Mouse (Mus musculus) thymus, postnatal 10 days (tissue): ENCODE results near the gene Copb2.

Experiments used
- DNase-seq, 2 experiments: peaks; one replicate each; pipeline ENCODE4 v3.0.0; 2021; ENCODE audit warnings: low spot score in 2 of 2

The Copb2 gene

GRCm38 (mm10) chr9:98563137-98564126, at the start of gene Copb2:
Copb2 (plus strand) TSS chr9:98563721.
- DNase-seq = peak; percentile 94 to 98

GRCm38 (mm10) chr9:98523872-98524271, 39.6 kb upstream of the Copb2 start:
- no peak for DNase-seq

DNA sequence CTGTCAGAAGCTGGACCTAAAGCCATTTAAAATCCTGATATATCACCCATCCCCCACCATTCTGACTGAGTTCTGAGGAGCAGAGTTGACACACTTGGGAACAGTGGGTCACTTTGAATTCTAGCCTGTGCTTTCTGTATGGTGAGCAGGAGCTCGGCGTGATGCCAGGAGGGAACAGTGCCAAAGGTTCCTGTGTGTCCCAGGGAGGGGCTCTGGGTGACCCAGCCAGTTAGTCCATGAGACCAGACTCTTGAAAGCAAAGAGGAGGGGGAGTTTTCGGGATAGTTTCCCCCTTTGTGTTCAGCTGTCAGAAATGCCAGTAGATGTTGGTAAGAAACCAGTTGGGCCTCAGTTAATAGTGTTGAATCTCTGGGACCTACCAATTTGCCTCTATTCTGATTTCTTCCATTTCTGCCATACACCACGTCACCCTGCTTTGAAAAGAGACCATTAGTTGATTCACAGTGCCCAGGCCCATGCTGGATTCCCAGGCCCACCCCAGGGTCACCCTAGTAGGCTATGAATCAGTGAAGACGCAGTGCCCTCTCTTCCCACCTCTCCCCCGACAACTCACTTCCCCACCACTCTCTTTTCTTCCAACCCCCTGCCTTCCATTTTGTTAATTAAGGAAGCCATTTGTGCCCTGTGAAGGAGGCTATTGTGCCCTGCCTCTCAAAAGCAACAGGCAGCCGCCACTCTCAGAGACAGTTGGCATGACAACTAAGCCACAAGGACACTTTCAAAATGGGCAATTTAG, 38.6 kb upstream of the Copb2 start:
- no peak for DNase-seq

GRCm38 (mm10) chr9:98525543-98525924, 38.0 kb upstream of the Copb2 start:
- no peak for DNase-seq

GRCm38 (mm10) chr9:98527226-98527625, 36.3 kb upstream of the Copb2 start:
- no peak for DNase-seq

DNA sequence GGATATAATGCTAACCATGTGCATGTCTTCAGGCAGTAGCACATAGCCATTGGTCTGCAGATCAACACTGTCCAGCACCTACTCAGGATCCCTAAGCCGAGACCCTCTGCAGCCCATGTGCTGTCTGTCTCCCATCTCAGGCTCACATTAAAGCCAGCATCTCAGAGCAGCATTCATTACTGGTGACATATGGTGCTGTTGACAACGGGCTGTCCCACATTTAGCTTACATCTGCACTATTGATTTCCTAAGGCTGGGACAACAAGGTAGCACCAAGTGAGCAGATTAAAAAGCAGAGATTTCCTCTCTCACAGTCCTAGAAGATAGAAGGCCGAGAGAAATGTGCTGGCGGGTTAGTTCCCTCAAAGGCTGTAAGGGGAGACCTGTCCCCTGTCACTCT, 33.7 kb upstream of the Copb2 start:
- DNase-seq = no peak

DNA sequence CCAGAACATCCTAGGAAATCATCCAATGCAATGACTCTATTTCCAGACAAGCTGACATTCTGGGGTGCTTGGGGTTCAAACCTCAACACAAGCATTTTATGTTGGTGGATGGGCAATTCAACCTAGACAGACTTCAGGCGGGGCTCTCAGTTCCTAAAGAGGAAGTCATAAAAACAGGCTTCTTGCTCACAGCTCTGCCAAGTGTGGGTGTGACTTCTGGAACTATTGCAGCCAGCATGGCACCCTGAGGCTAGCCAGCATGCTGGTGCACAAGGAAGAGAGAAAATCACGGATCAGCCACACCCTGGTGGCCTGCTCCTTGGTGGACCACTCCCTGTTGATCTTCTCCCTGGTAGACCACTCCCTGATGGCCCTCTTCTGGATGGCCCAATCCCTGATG, 32.5 kb upstream of the Copb2 start:
- DNase-seq = no peak

DNA sequence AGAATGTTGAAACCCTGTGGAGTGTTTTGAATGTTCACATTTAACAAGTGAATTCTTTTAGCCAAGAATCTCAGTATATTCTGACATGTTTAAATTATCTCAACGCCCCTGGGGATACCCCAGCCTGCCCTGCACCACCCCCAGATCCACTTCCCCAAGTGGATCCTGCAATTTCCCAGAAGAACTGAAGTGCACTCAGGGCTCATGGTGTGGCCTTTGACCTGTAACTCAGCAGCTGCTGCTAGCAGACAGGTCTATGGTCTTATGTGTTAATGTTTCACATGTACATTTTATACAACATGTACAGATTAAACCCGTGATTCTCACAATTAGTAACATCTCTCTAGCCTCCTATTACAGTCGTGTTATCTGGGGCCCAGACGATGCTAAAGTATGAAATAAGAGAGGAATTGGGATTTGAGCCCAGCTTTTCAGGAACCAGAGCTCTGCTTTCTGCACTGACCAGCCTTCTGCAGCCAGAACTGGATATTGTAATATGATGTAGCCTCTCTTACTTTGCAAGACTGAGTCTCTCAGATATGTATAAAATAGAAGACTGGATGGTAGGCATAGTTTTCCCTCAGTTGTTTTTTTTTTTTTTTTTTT, 28.7 kb upstream of the Copb2 start:
- no peak for DNase-seq

- DNase-seq = no peak
Observed at GRCm38 (mm10) chr9:98535763-98536162, 27.8 kb upstream of the Copb2 start.

GRCm38 (mm10) chr9:98538017-98538712, 25.4 kb upstream of the Copb2 start:
- no peak for DNase-seq

- DNase-seq = peak; percentile 11 to 33
Observed at GRCm38 (mm10) chr9:98538713-98539360, 24.7 kb upstream of the Copb2 start.

DNA sequence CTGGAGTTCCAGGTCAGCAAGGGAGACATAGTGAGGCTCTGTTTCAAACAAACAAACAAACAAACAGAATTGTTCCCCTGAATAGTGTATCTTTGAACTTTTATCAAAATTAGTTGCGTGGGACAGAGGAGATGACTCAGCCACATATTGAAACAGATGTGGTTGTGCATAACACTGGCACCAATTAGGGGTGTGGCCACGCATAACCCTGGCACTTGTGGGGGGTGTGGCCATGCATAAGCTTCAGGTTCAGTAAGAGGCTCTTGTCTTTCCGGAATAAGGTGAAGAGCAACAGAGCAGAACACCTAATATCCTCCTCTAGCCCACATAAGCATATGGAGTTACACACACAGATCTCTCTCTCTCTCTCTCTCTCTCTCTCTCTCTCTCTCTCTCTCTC, 19.5 kb upstream of the Copb2 start:
- DNase-seq = no peak

DNA sequence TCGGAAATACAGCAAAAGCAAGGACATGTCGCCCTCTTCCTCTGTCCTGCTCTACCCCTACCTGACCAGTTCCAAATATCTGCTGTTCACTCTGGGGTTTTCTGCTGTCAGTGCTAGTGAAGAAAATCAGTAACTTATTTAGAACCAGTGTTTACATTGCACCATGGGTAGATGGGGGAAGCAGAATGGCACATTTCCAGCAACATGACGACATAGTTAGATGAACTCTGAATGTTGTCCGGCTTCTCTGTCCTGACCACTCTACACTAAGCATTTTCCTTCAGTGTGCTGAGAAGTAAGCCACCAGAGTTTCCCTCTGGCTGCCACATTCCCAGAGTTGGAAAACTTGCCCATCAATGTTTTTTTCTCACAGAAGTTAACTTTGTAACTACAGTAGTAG, 20.3 kb downstream of the Copb2 start:
- DNase-seq = no peak

DNA sequence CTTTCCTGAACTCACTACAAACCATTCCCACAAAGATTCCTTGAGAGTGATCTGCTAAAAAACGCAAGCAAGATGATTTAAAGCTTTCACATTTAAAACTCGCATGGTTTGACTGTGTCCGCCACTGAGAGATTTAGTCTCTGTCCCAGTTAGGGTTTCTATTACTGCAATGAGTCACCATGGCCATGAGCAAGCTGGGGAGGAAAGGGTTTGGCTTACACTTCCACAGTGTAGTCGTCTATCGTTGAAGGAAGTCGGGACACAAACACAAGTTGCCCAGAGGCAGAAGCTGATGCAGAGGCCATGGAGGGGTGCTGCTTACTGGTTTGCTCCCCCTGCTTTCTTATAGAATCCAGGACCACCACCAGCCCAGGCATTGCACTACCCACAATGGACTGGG, 36.6 kb downstream of the Copb2 start:
- no peak for DNase-seq

DNA sequence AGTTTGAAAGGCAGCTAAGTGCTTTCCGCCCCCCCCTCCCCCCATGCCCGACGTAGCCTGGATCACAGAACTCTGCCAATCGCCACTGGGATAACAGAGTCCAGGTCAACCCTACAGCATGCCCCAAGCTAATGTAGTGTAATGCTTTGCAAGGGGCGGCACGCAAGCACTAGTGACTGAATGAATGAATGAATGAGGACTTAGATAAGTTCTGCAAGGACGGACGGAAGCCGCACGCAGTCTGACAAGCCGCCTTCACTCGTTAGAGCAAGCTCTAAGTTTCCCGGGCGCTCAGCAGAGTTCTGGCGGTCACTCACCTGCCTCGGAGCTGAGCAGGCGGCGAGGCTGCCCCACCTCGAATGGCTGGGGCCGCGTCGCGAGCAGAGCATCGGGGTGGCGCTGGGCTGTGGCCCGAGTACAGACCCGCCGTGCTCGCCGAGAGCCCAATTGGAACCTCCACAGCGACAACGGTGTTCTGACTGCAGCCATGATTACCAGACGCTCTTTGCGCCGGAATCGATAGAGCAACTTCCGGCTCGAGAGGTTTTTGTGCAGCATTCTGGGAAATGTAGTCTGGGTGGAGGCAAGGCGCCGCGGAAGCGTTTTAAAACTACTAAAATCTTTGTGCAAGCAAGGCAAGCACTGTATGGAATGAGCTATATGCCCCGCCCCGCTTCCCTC, 37.8 kb downstream of the Copb2 start, which contains the start of gene Mrps22:
Gene Mrps22 (minus strand): TSS at position 505 of the 681 bp plus-strand sequence.
- DNase-seq = peak; percentile 69 to 79

DNA sequence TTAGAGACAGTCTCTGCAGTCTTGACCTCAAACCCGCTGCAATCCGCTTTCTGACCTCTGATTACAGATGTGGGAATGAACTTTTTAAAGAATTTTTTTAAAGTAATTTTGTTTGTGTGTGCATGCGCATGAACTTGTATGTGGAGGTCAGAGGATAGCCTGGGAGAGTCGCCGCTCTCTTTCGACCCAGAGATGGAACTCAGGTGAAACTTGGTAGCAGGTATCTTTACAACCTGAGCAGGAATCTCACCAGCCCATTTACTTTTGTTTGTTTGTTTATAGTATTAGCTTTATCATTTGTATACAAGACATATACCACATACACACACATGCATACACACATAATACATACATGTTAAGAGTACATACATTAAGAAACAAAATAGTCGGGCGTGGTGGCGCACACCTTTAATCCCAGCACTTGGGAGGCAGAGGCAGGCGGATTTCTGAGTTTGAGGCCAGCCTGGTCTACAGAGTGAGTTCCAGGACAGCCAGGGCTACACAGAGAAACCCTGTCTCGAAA, 38.4 kb downstream of the Copb2 start:
- no peak for DNase-seq

DNA sequence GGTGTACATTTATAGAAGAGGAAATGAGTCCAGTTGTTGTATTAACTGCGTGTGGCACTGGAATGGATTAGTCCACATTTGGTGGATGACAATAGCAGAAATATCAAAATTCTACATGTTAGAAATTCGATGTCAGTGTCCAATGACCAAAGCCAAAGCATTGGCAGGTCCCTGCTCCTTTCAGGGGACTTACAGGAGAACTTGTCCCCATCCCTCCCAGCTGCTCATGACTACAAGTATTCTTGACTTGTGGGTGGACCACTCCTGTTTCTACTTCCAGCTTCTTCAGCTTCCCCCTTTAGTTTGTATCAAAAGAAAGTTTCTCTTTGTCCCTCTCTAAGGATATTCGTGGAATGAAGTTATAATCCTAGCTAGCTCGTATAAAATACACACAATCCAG, 41.4 kb downstream of the Copb2 start:
- no peak for DNase-seq

DNA sequence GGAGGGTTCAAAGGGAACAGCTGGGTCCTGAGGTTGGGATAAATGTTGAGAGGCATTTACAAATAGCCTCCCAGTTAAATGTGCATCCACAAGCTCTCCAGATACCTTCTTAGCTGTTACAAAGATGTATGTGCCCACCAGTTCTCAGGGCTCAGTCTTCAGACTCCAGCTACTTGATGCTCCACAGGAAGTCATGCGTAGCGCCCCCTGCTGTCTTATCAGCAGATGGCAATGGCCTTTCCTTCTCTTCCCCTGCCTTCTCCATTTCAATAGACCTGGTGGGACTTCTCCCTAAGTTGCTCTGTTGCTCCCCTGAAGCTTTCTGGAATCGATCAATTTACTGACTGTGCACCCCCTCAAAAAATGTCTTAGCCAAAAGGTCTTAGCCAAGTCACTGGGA, 65.0 kb downstream of the Copb2 start:
- DNase-seq = peak in 1 of 2 experiments; percentile 19

DNA sequence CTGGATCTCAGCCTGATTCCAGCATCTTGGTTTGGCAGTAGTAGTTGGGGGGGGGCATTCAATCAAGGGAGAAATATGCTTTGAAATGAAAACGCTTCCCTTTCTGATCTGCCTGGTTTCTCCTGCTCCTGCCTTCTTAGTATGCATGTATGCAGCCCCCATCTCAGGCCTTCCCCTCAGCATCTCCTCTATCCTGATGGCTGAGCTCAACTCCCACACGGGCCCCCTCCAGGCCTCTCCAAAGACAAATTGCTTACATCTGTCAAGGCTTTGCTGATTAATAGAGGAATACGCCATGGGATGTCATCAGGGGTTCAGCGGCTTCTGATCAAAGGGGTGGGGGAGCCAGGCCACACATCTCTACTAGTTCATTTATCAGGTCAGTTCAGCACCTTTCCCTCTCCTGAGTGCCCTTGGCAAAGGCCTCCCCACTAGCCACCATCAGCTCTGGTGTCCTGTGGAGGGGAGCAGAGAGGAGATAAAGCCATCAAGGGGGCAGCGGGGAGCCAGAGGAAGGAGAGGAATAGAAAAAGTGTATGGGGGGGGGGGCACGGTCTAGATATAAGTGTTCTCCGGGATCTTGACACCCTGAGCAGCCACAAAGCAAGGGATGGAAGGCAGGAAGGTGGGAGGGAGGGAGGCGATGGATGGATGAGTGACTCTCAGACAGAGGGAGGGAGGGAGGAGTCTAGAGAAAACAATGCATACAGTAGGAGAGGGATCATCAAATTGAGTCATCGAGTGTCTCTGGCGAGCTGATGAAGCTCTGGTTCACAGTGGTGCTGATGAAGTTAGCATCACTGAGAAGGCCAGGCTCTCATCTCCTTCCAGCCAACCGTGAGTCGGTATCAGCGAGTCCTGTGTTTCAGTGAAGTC, 70.0 kb downstream of the Copb2 start:
- DNase-seq = no peak
